Mouse (Mus musculus): Measurements from ENCODE around the gene Ssh3.

- TF ChIP-seq CTCF (IDR thresholded peaks at IDR 0.05) (no peak), EP300 (IDR thresholded peaks at IDR 0.05) (no peak)
Measured at GRCm38 (mm10) chr19:4296611-4297010, 27.6 kb upstream of the Ssh3 start.

Measured in lung, postnatal 0 days (tissue).